Mouse (Mus musculus) testis, postnatal 10 days (tissue): ENCODE results near the gene C87414.
A peak's percentile ranks its signal among the peaks of the same experiment; 100 is the strongest.
"Not testable (repeated sequence)": the region's sequence is repeated elsewhere in the genome, so short reads cannot be mapped to it uniquely, and the experiment has no call there.

Source experiments
- DNase-seq: peaks from one replicate; pipeline ENCODE4 v3.0.0; 2021; ENCODE audit warnings: low spot score

The C87414 gene

GRCm38 (mm10) chr5:93671451-93671850, at the start of gene C87414:
Gene C87414 (minus strand): TSS chr5:93671551.
- DNase-seq = not testable (repeated sequence)

DNA sequence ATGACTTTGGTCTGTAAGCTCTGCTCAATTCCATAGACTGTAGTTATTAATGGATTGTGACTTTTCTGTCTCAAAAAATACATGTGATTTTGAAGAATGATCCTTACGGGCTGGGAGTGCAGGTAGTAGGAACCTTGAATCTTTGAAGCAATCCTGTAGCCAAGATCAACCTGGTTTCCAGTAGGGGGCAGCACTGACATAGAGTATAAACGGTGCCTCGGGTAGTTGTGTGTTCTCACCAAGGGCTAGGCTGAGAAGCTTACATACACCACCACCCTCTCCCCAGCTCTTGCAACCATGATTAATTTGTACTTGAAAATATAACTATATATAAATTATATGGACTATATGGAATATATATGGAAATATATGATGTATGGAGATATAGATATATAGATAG, 13.3 kb upstream of the C87414 start:
- DNase-seq = peak; percentile 38
